Mouse (Mus musculus): Measurements from ENCODE around the gene Gm5460.

DNA sequence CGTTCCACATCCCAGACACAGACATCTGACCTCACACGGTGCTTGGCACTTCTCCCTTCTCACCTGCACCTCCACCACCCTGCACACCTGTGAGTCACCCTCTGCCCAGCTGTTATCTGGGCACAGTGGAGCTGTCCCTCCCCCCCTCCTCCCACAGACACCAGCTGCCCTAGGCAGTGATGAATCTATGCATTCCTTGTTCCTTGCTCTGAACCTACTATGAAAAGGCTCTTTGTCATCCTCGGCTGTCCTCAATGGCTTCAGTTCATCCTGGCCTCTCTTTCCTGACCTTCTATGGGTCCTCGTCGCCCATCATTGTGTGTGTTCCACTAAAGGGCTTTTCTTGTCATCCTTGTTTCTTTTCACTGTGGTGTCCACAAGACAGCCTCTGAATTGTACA, 41.8 kb upstream of the Gm5460 start:
- TF ChIP-seq CTCF (IDR thresholded peaks at IDR 0.05) (no peak), POLR2A (IDR thresholded peaks at IDR 0.05; ENCODE audit: insufficient read depth, low read depth, low read length) (no peak), EP300 (IDR thresholded peaks at IDR 0.05; ENCODE audit: insufficient read depth, low read depth, low read length) (no peak)

Data from heart, adult 2 months (tissue).